Mouse (Mus musculus) embryonic fibroblast, embryonic 13.5 days (primary cell): ENCODE measurements around the gene Lrrc31. TPM values are rescaled to one million over a fixed set of nuclear protein-coding genes. Genes with fewer than 3 reads are reported as not detected.

Experiments
- H3K27ac ChIP-seq: 2 replicates; pipeline ENCODE4 v1.5.1; 2012; ENCODE audit warnings: low read length, control low read depth, inconsistent platforms; ENCODE audit not compliant: insufficient read depth
- H3K4me1 ChIP-seq: 2 replicates; pipeline ENCODE4 v1.6.1; 2011; ENCODE audit warnings: low read length; ENCODE audit not compliant: control insufficient read depth, insufficient read depth
- H3K4me3 ChIP-seq: 2 replicates; pipeline ENCODE4 v1.5.1; 2011; ENCODE audit warnings: mild to moderate bottlenecking, control low read depth, low read length; ENCODE audit not compliant: insufficient read depth
- CTCF ChIP-seq: IDR thresholded peaks from 2 replicates; pipeline ENCODE4 v1.5.1; 2011; ENCODE audit warnings: mild to moderate bottlenecking, control low read depth, low read length, moderate library complexity, borderline replicate concordance; ENCODE audit not compliant: insufficient read depth
- POLR2A ChIP-seq: IDR thresholded peaks from 2 replicates; pipeline ENCODE4 v1.6.1; 2011; ENCODE audit warnings: low read depth, mild to moderate bottlenecking, control low read depth, low read length, moderate library complexity
- polyA plus RNA-seq: library from polyadenylated mRNA; stranded (reverse); fragments of >200 nt; gene quantifications from 2 replicates; pipeline ENCODE4 v1.2.4, GENCODE M21; 2011; ENCODE audit warnings: low read depth; ENCODE audit not compliant: missing spikeins, insufficient read length

The Lrrc31 gene
- polyA plus RNA-seq, 1 experiment = not detected

DNA sequence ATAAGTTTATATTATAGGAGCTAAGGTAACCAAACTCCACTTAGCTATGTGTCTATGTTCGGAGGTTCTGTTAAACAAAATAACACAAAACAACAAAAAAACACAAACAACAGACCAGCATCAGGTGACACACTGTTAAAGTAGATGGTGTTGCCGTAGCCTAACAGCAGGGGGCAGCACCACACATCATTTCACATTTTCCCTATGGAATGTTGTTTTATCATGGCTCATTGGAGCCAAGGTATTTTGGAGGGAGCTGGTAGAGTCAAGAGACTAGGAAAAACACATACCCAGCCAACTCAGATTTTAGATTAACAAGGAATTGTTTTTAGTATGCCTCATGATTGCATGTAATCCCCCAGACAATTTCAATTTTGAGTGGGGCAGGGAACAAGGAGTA is 3.3 kb downstream of the Lrrc31 start:
- TF ChIP-seq POLR2A (no peak), CTCF (peak; percentile 77; the same call in 1 of the 2 replicates)
- H3K4me1 ChIP-seq = no peaks in the 10 kb centered on the region

DNA sequence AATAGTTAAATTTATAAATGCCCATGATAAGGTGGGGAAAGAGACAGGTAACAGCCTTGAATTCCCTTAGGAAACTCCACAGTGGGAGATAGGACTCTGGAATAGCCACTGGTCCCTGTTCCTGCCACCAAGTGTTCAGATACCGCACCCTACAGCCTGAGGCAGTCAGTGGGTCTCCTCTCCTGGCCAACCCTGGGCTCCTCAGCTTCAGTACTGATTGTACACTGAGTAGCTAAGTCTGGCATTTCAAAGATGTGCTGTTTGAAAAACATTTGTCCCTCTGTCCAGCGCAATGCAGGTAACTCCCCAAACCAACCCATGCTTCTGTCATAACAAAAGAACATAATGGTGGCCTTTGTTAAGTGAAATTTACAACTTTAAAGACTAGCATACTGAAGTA is 4.0 kb downstream of the Lrrc31 start:
- Histone ChIP-seq H3K4me1 (no peaks in the 10 kb centered on the region), H3K4me3 (no peak overlapping the region), H3K27ac (no peak overlapping the region)
- TF ChIP-seq POLR2A (no peak), CTCF (no peak)

More for the DNA sequence above, 3.3 kb downstream of the Lrrc31 start:
- Histone ChIP-seq H3K4me3 (no peak overlapping the region), H3K27ac (no peak overlapping the region)

DNA sequence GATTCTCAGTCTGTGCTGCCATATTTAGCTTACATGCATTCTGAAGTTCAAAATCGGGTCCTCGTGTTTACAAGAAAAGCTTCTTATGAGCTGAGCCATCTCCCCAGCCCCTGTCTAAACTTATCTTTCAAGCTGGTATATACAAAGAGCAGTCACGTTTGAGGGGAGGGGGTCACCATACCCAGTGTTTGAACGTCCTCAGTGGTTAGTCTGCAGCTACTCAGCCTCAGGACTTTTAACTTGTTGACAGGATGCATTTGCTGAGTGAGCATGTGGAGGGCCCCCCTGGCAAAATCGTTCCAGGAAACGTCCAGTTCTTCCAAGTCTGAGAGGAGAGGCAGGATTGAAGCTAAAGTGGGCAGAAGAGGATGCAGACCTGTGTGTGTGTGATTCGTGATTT is 8.7 kb downstream of the Lrrc31 start:
- Histone ChIP-seq H3K4me1 (no peaks in the 10 kb centered on the region), H3K27ac (no peak overlapping the region), H3K4me3 (no peak overlapping the region)
- TF ChIP-seq CTCF (no peak), POLR2A (no peak)

DNA sequence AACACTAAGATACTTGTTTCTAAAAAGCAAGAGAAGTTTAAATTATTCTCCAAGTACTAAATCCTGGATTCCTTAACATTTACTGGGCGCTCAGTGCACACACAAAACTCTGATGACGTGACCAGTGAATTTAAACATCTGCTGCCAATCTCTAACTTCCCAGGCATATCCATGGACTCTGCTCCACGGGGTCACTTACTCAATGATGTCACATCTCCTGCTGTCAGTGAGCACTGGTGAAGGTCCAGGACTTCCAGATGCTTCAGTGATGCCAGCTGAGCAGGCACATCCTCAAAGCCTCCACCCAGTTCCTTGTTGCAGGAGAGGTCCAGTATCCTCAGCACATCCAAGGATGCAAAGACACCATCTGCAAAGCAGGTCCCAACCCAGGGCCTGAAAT is 12.4 kb downstream of the Lrrc31 start:
- no peak overlapping the region for H3K4me3 ChIP-seq
- TF ChIP-seq POLR2A (no peak), CTCF (no peak)
- H3K27ac ChIP-seq = no peak overlapping the region
- no peaks in the 10 kb centered on the region for H3K4me1 ChIP-seq

DNA sequence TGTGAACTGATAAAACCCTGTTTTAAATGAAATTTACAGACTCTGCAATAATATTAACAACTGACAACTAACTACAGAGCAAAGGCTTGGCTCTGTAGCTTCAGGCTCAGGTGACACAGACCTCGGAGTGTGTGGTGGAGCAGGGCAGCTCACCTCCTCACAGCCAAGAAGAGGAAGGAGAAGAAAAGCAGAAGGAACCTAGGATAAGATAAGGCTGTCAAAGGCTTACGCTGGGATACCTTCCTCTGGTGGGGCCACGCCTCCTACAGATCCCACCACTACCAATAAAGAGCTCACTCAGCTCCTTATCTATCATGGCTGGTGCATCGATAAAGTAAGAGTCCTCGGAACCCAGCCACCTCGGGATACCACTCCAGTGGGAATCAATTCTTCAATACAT is 16.5 kb downstream of the Lrrc31 start:
- no peak for TF ChIP-seq POLR2A
- TF ChIP-seq CTCF = no peak
- Histone ChIP-seq H3K27ac (no peak overlapping the region), H3K4me1 (no peaks in the 10 kb centered on the region), H3K4me3 (no peak overlapping the region)

DNA sequence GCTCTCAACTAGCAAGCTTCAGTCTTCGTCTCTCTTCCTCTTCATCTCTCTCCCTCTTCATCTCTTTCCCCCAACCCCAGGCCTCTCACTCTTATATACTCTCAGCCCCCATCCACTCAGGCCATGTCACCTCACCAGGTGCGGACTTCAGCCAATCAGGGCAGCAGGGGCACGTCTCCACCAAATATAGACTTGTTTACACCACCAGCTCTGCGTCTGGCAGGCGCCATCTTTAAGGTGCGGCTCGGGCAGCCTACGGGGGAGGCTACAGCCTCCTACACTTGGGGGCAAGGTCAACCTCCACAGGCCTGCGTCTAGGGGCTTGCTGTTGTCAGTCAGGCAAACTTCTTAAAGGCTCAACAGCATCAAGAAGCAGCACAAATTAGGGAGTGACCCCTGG is 41.2 kb downstream of the Lrrc31 start:
- no peaks in the 10 kb centered on the region for H3K4me1 ChIP-seq
- no peak overlapping the region for H3K27ac ChIP-seq
- no peak for TF ChIP-seq CTCF
- TF ChIP-seq POLR2A = no peak

DNA sequence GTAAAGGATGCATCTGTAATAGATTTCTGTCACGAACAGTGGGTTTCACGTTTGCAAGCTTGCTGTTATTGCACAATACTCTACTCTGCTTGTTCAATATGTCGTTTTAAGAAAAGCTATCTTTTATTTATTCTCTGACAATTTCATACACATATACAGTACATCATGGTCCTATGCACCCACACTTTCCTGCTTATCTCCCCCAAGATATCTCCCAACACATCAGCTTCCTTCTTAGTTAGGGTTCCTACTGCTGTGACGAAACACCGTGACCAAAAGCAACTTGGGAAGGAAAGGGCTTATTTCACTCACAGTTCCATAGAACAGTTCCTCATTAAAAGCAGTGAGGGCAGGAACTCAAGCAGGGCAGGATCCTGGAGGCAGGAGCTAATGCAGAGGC is 43.7 kb downstream of the Lrrc31 start:
- H3K4me1 ChIP-seq = no peaks in the 10 kb centered on the region
- TF ChIP-seq CTCF (no peak), POLR2A (no peak)
- no peak overlapping the region for H3K27ac ChIP-seq
- H3K4me3 ChIP-seq = no peak overlapping the region

More for the DNA sequence above, 41.2 kb downstream of the Lrrc31 start:
- no peak overlapping the region for H3K4me3 ChIP-seq

DNA sequence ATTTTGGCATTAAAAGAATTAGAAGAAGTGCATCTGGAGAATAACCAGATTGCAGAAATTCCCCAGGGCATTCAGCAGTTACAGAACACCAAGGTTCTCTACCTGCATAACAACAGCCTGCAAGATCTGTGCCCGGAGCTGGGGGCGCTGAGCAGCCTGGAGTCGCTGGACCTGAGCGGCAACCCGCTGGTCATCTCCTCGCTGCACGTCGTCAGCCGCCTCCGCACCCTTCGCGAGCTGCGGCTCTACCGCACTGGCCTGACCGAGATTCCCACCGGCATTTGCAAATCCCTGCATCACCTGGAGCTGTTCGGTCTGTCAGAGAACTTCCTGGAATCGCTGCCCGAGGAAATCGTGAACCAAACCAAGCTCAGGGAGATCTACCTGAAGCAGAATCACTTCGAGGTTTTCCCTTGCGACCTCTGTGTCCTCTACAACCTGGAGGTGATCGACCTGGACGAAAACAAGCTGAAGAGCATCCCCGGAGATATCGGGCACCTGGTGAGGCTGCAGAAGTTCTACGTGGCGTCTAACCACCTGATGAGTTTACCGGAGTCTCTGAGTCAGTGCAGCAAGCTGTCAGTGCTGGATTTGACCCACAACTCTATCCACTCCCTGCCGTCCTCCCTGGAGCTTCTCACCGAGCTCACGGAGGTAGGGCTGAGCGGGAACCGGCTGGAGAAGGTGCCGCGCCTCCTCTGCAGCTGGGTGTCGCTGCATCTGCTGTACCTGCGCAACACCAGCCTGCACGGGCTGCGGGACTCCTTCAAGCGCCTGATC is 49.4 kb downstream of the Lrrc31 start:
- TF ChIP-seq POLR2A (no peak), CTCF (no peak)
- no peaks in the 10 kb centered on the region for H3K4me1 ChIP-seq

DNA sequence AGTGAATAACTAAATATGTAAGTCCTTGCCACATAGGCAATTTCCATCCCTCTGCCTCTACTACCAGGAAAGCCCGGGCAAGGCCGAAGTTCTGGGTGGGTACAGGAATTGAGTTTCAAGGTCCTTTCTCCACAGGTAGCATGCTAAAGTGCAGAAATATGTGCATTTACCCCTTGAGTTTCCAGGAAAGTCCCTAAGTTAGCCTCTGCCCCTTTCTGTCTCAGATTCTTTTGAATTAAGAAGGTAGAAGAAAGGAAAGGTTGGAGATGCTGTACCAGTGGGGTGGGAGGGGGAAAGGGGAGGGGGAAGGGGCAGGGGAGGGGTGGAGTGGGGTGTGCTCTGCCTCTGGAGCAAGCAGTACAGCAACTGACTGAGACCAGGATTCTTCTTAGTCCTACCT is 51.2 kb downstream of the Lrrc31 start:
- Histone ChIP-seq H3K4me3 (no peak overlapping the region), H3K4me1 (no peaks in the 10 kb centered on the region)
- TF ChIP-seq CTCF = no peak

More for the DNA sequence above, 49.4 kb downstream of the Lrrc31 start:
- Histone ChIP-seq H3K27ac (no peak overlapping the region), H3K4me3 (peak overlapping the region; percentile 10; the same call in 1 of the 2 replicates)

DNA sequence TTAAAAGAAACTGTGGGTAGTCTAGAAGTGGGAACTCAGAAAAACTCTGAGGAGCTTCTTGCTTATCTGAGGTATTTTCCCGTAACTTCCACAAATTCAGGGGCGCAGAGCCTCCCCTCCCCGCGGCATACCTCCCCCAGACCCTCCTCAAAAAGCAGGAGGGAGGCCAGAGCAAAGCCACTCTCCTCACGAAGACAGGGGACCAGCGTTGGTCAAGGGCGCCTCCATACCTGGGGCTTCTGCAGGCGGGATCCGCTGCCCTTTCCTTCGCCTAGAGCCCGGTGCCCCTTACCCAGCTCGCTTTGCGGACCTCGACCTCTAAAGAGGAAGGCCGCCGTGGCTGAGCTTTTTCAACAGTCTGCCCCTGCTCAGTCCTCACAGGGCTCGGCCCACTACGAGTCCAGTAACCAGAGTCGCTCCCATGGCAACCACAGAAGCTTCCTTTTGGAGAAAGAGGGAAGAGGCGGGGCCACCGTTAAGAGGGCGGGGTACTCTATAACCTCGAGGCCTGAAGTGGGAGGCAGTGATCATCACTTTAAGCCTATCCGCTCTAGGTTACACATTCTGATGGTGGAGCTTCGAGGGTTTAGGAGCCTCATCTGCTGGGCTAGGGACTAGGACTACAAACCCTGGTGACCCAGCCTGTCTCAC is 52.1 kb downstream of the Lrrc31 start, which contains the start of gene Lrrc34:
TSS of gene Lrrc34 (minus strand) at position 430 of the 651 bp plus-strand sequence.
- no peak within 1 kb of the TSS for H3K4me3 ChIP-seq
- TF ChIP-seq CTCF (no peak), POLR2A (no peak)
- no peaks in the 10 kb centered on the region for H3K4me1 ChIP-seq
- no peak within 1 kb of the TSS for H3K27ac ChIP-seq

More for the DNA sequence above, 51.2 kb downstream of the Lrrc31 start:
- no peak overlapping the region for H3K27ac ChIP-seq
